Mouse (Mus musculus): ENCODE results near the gene Gm49396.

Gene Gm49396

GRCm38 (mm10) chr7:30610043-30610442, 46.9 kb downstream of the Gm49396 start:
- DNase-seq (ENCODE audit: low read depth, low spot score) = no peak

GRCm38 (mm10) chr7:30612654-30613402, 49.7 kb downstream of the Gm49396 start, which contains the start of gene Upk1a:
TSS of gene Upk1a (minus strand) at chr7:30612847.
- DNase-seq (ENCODE audit: low read depth, low spot score) = no peak

- no peak for DNase-seq (ENCODE audit: low read depth, low spot score)
Observed at GRCm38 (mm10) chr7:30613529-30614112, 50.5 kb downstream of the Gm49396 start.

- peak; percentile 21 for DNase-seq (ENCODE audit: low read depth, low spot score)
Observed at GRCm38 (mm10) chr7:30614454-30614853, 51.3 kb downstream of the Gm49396 start.

GRCm38 (mm10) chr7:30615049-30615760, 52.1 kb downstream of the Gm49396 start:
- no peak for DNase-seq (ENCODE audit: low read depth, low spot score)
